In genomic region chr9:47674766-47675713, GRCm38 (mm10) we compare ENCODE assay signal across 14 mouse cellular contexts.
DNase-seq lines count a peak whose midpoint lies in the region; ATAC-seq and TF ChIP-seq lines count a peak whose summit lies in the region.
"Had no signal": no experiment of that assay in that cellular context is flagged by ENCODE, and none has a peak within 500 bp of the region (broad histone marks: within the 10 kb centered on the region; RNA-seq: fewer than 3 reads in every experiment).

No protein-coding gene starts in this region.

- no peak overlapping the region for H3K4me2 ChIP-seq in stomach, embryonic 14.5 days (replicated peaks; ENCODE audit: low read depth, low read length)
- H3K4me2 ChIP-seq in stomach, postnatal 0 days (replicated peaks; ENCODE audit: low read depth) = no peak overlapping the region
- H3K4me2 ChIP-seq: kidney, embryonic 15.5 days; liver, embryonic 11.5 days; midbrain, embryonic 12.5 days had no signal

- H3K27me3 ChIP-seq in stomach, embryonic 14.5 days (ENCODE audit: control insufficient read depth, insufficient read depth, low read length) = no peaks in the 10 kb centered on the region
- H3K27me3 ChIP-seq in stomach, postnatal 0 days (ENCODE audit: control insufficient read depth, insufficient read depth, low read length) = no peaks in the 10 kb centered on the region
- H3K27me3 ChIP-seq in small intestine, adult 2 months (ENCODE audit: control insufficient read depth, insufficient read depth, low read length) = no peaks in the 10 kb centered on the region
- H3K27me3 ChIP-seq: midbrain, embryonic 12.5 days had no signal

- H3K4me3 ChIP-seq in stomach, embryonic 14.5 days (ENCODE audit: low read depth, low read length) = no peak overlapping the region
- H3K4me3 ChIP-seq in stomach, postnatal 0 days (ENCODE audit: low read depth, low read length) = no peak overlapping the region
- H3K4me3 ChIP-seq in small intestine, adult 2 months (ENCODE audit: low read depth, low read length) = no peak overlapping the region
- H3K4me3 ChIP-seq: erythroblast, embryonic 14.5 days; gastrocnemius, adult 2 months; kidney, embryonic 15.5 days; midbrain, embryonic 12.5 days had no signal

- peak; percentile 28 to 35 for DNase-seq in cerebellum, adult 18-20 months
- DNase-seq in stomach, postnatal 0 days (ENCODE audit: low spot score) = no peak
- DNase-seq in large intestine, adult 2 months (ENCODE audit: low read depth, low spot score) = peak; percentile 73
- DNase-seq in spleen, postnatal 14 days (ENCODE audit: low spot score in 2 of 2) = no peak
- DNase-seq in retina, embryonic 14.5 days (ENCODE audit: low spot score) = no peak
- DNase-seq: gastrocnemius, adult 2 months had no signal

- H3K9ac ChIP-seq in stomach, embryonic 14.5 days (replicated peaks; ENCODE audit: low read depth, low read length) = no peak overlapping the region
- no peak overlapping the region for H3K9ac ChIP-seq in stomach, postnatal 0 days (ENCODE audit: low read length)
- H3K9ac ChIP-seq: kidney, embryonic 15.5 days; midbrain, embryonic 12.5 days had no signal

- no peak overlapping the region for H3K27ac ChIP-seq in stomach, embryonic 14.5 days (ENCODE audit: low read length)
- no peak overlapping the region for H3K27ac ChIP-seq in stomach, postnatal 0 days (replicated peaks)
- H3K27ac ChIP-seq in small intestine, adult 2 months (ENCODE audit: insufficient read depth, low read depth, low read length) = peak overlapping the region; percentile 12; the same call in 1 of the 2 replicates
- H3K27ac ChIP-seq: gastrocnemius, adult 2 months; kidney, embryonic 15.5 days; midbrain, embryonic 12.5 days had no signal

- H3K36me3 ChIP-seq in stomach, embryonic 14.5 days (ENCODE audit: control insufficient read depth, insufficient read depth, low read length) = no peaks in the 10 kb centered on the region
- H3K36me3 ChIP-seq in stomach, postnatal 0 days (ENCODE audit: control insufficient read depth, insufficient read depth, low read length) = no peaks in the 10 kb centered on the region
- H3K36me3 ChIP-seq in small intestine, adult 2 months (ENCODE audit: control insufficient read depth, insufficient read depth, low read length) = no peaks in the 10 kb centered on the region
- H3K36me3 ChIP-seq: kidney, embryonic 15.5 days; midbrain, embryonic 12.5 days had no signal

- no peak for TF ChIP-seq POLR2A in small intestine, adult 2 months (IDR thresholded peaks at IDR 0.05; ENCODE audit: low read depth, low read length)

- no peak for TF ChIP-seq EP300 in stomach, postnatal 0 days (optimal IDR thresholded peaks at IDR 0.05)

- H3K9me3 ChIP-seq in stomach, embryonic 14.5 days (ENCODE audit: control insufficient read depth, low read depth, low read length) = no peaks in the 10 kb centered on the region
- no peaks in the 10 kb centered on the region for H3K9me3 ChIP-seq in stomach, postnatal 0 days (ENCODE audit: control insufficient read depth, low read length)
- H3K9me3 ChIP-seq: kidney, embryonic 15.5 days; midbrain, embryonic 12.5 days had no signal

- ATAC-seq in cerebellum, adult (ENCODE audit: insufficient number of reproducible peaks, low FRiP score, low TSS enrichment) = no peak; the same call in 1 of the 2 replicates
- 0 out of 2 replicates have a peak, but pooled peaks have one; percentile 23 for ATAC-seq in stomach, embryonic 14.5 days (ENCODE audit: insufficient number of reproducible peaks, insufficient read depth, low FRiP score, low read depth)
- ATAC-seq in stomach, postnatal 0 days (ENCODE audit: low FRiP score, low TSS enrichment) = no peak
- ATAC-seq: CD4-positive, CD25-positive, alpha-beta regulatory T cell, adult 4 months had no signal

- peaks cover 13% of the 10 kb centered on the region for H3K4me1 ChIP-seq in stomach, embryonic 14.5 days (ENCODE audit: control insufficient read depth, insufficient read depth, low read length)
- H3K4me1 ChIP-seq in stomach, postnatal 0 days (replicated peaks; ENCODE audit: control insufficient read depth, insufficient read depth) = 0 out of 2 replicates have a peak, but pooled peaks cover 3% of the 10 kb centered on the region
- H3K4me1 ChIP-seq in small intestine, adult 2 months (ENCODE audit: control insufficient read depth, insufficient read depth, insufficient read length, low read length) = no peaks in the 10 kb centered on the region

- 41% methylated on average over 11 of the region's 11 CpGs for WGBS in stomach, embryonic 14.5 days
- WGBS in stomach, postnatal 0 days = 41% methylated on average over 11 of the region's 11 CpGs
- 19% methylated on average over 11 of the region's 11 CpGs for WGBS in large intestine, adult 2 months
- 41% methylated on average over 11 of the region's 11 CpGs for WGBS in small intestine, adult 2 months

- TF ChIP-seq CTCF in stomach, postnatal 0 days (IDR thresholded peaks at IDR 0.05; ENCODE audit: low read depth) = no peak
- no peak for TF ChIP-seq CTCF in small intestine, adult 2 months (IDR thresholded peaks at IDR 0.05; ENCODE audit: extremely low read depth, insufficient read length, insufficient replicate concordance, low read depth, low read length)

Comparison
In these comparisons a context has a peak if more than half of its experiments do, and no peak if none do; other contexts are left out.
1. DNase-seq: peak in cerebellum, adult 18-20 months (2 of 2) and large intestine, adult 2 months (single experiment); none in stomach, postnatal 0 days (single experiment), spleen, postnatal 14 days (0 of 2) and retina, embryonic 14.5 days (single experiment).